Mouse (Mus musculus) midbrain, postnatal 0 days (tissue): ENCODE results near the gene Slc4a5. TPM values are rescaled to one million over a fixed set of nuclear protein-coding genes. Genes with fewer than 3 reads are reported as not detected.
A peak's percentile ranks its signal among the peaks of the same experiment; 100 is the strongest.

Experiments
- ATAC-seq: fragments of 200-750 bp; cut with Nextera tagmentation; 2 replicates; pipeline ENCODE4 v1.8.0; 2017; ENCODE audit warnings: moderate number of reproducible peaks, mild to moderate bottlenecking, moderate TSS enrichment, moderate library complexity; ENCODE audit not compliant: low FRiP score
- DNase-seq: peaks from one replicate; pipeline ENCODE4 v3.0.0-alpha.2; 2015; ENCODE audit warnings: low spot score
- H3K27ac ChIP-seq: fragments of 300-500 bp; sonication (generic); 2 replicates; pipeline ENCODE4 v1.5.1; 2014; ENCODE audit warnings: low read depth, mild to moderate bottlenecking, low read length, mixed read lengths
- H3K27me3 ChIP-seq: fragments of 300-500 bp; sonication (generic); 2 replicates; pipeline ENCODE4 v1.6.1; 2014; ENCODE audit warnings: low read length, control low read depth, mixed read lengths; ENCODE audit not compliant: insufficient read depth
- H3K36me3 ChIP-seq: fragments of 300-500 bp; sonication (generic); 2 replicates; pipeline ENCODE4 v1.6.1; 2014; ENCODE audit warnings: low read length, control low read depth, mixed read lengths; ENCODE audit not compliant: insufficient read depth
- H3K4me1 ChIP-seq: fragments of 300-500 bp; sonication (generic); 2 replicates; pipeline ENCODE4 v1.6.1; 2014; ENCODE audit warnings: mild to moderate bottlenecking, control low read depth, antibody characterized with exemption, low read length, mixed read lengths; ENCODE audit not compliant: insufficient read depth
- H3K4me2 ChIP-seq: fragments of 300-500 bp; sonication (generic); 2 replicates; pipeline ENCODE4 v1.6.1; 2014; ENCODE audit warnings: low read depth, mild to moderate bottlenecking, low read length, mixed read lengths; ENCODE audit not compliant: poor library complexity, severe bottlenecking
- H3K4me3 ChIP-seq: fragments of 300-500 bp; sonication (generic); 2 replicates; pipeline ENCODE4 v1.5.1; 2014; ENCODE audit warnings: low read depth, mild to moderate bottlenecking, low read length, moderate library complexity
- H3K9ac ChIP-seq: fragments of 300-500 bp; sonication (generic); replicated peaks from 2 replicates; pipeline ENCODE4 v1.6.1; 2014; ENCODE audit warnings: mild to moderate bottlenecking, low read length, moderate library complexity, mixed read lengths; ENCODE audit not compliant: poor library complexity, severe bottlenecking
- H3K9me3 ChIP-seq: fragments of 300-500 bp; sonication (generic); 2 replicates; pipeline ENCODE4 v1.6.1; 2016; ENCODE audit warnings: low read length, control low read depth
- CTCF ChIP-seq: IDR thresholded peaks from 2 replicates; pipeline ENCODE4 v1.5.1; 2016; ENCODE audit warnings: antibody characterized with exemption, mild to moderate bottlenecking
- WGBS: fragments of 180-500 bp; shearing (Covaris S2); extraction: QIAGEN DNeasy Blood & Tissue Kit; methylation state at CpG from one replicate; pipeline ENCODE4 v1.1.7; 2014; 5-methylcytosine and 5-hydroxymethylcytosine counted together
- polyA plus RNA-seq: library from polyadenylated mRNA; unstranded; fragments of >200 nt; fragmentation: Nextera tagmentation; extraction: Ambion mirVana; gene quantifications from 2 replicates; pipeline ENCODE4 v1.2.1, GENCODE M21; 2015
- total RNA-seq: library from RNA; depleted of rRNA; stranded (reverse); fragments of >200 nt; gene quantifications from 2 replicates; pipeline ENCODE4 v1.2.3, GENCODE M21; 2014

Slc4a5 gene
- total and polyA plus RNA-seq, 2 experiments from 2014 or later = 0.25 to 3.3 TPM

DNA sequence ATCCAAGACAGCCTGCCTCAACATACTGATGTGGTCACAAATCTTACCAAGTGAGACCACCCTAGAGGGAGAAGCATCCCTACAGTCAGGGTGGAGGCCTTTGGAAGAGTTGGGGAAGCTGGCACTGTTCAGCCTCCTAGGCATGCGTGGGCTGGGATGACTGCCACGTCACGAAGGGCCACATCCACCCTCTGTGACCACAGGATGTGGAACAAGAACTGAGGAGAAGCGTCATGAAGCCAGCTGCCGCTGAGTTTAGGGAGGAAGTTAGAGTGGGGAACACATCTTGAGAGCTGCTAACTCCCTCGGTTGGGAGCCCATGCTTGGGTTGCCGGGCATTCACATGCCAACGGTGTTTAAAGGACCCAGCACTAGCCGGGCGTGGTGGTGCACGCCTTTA is 54.1 kb downstream of the Slc4a5 start:
- no peaks in the 10 kb centered on the region for H3K9me3 ChIP-seq
- H3K27ac ChIP-seq = no peak overlapping the region
- H3K4me2 ChIP-seq = no peak overlapping the region
- no peak overlapping the region for H3K9ac ChIP-seq
- TF ChIP-seq CTCF = no peak
- no peak overlapping the region for H3K4me3 ChIP-seq
- H3K4me1 ChIP-seq = no peaks in the 10 kb centered on the region
- ATAC-seq = no peak
- no peak for DNase-seq
- H3K27me3 ChIP-seq = no peaks in the 10 kb centered on the region
- H3K36me3 ChIP-seq = no peaks in the 10 kb centered on the region
- WGBS = 92% methylated on average over 11 of the region's 11 CpGs

DNA sequence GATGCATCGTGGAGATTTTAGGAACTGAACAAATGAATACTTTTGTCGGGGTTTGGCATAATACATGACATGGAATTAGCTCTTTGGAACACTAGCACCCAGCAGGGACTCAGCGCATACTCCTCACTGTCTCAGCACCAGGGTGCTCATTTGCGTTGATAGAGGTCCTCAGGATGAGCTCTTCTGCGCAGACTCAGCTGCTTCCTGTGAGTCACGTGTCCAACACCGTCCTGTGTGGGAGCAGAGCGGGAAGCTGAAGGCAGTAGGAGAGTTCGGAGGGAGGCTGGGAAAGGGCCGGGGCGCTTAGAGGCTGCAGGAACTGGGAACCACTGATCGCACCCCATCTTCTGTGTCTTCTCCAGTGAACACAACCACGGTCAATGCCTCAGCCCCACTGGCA is 57.5 kb downstream of the Slc4a5 start:
- no peak for ATAC-seq
- 73% methylated on average over 13 of the region's 13 CpGs for WGBS
- H3K27me3 ChIP-seq = no peaks in the 10 kb centered on the region

DNA sequence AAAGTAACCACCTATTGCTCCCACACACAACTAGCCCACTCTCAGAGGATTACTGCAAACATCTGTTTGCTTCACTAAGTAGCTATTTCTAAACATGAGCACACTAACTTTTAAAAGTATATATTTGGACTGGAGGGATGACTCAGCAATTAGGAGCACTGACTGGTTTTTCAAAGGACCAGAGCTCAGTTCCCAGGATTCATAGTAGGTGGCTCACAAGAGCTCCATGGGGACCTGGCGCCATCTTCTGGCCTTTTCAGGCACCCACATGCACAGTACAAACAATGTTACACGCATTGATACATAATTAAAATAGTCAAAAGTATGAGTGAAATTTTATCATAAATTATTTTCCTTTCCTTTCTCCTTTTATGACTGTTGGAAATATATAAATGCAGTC is 59.3 kb downstream of the Slc4a5 start:
- Histone ChIP-seq H3K36me3 (no peaks in the 10 kb centered on the region), H3K4me3 (no peak overlapping the region), H3K9ac (no peak overlapping the region), H3K27ac (no peak overlapping the region), H3K27me3 (no peaks in the 10 kb centered on the region), H3K9me3 (no peaks in the 10 kb centered on the region), H3K4me1 (no peaks in the 10 kb centered on the region), H3K4me2 (no peak overlapping the region)
- DNase-seq (no peak), ATAC-seq (no peak)
- 23% methylated on average over 2 of the region's 2 CpGs for WGBS
- TF ChIP-seq CTCF = peak; percentile 60

More for the DNA sequence above, 57.5 kb downstream of the Slc4a5 start:
- Histone ChIP-seq H3K36me3 (no peaks in the 10 kb centered on the region), H3K4me3 (no peak overlapping the region), H3K27ac (no peak overlapping the region), H3K4me1 (no peaks in the 10 kb centered on the region), H3K9ac (no peak overlapping the region), H3K9me3 (no peaks in the 10 kb centered on the region), H3K4me2 (no peak overlapping the region)
- TF ChIP-seq CTCF = no peak
- no peak for DNase-seq

DNA sequence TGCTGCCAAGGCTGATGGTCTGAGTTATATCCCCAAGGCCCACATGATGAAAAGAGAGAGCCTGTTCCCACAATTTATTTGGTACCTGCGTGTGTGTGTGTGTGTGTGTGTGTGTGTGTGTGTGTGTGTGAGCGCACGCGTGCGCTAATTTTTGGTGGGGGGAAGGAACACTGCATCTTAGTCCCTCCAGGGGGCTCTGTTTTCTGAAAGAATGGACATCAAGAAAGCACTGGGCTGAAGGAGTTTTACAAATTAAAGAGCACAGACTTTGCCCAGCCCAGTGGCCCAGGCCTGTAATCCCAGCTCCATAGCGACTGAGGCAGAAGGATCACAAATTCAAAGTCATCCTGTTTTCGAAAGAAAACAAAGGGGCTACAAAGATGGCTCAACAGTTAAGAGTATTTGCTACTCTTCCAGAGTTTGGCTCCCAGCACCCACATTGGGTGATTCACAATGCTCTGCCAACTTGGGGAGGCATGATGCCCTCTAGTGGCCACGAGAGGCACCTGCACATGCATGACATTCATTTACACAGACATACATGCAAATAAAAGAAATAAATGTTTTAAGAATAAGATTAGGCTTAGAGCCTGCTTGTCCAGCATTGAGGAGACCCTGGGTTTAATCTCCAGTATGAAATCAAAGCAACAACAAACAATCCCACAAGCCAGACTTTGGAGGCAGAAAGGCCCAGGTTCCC is 60.8 kb downstream of the Slc4a5 start:
- DNase-seq (no peak), ATAC-seq (no peak)
- no peaks in the 10 kb centered on the region for H3K36me3 ChIP-seq
- no peak overlapping the region for H3K27ac ChIP-seq
- WGBS = 80% methylated on average over 8 of the region's 8 CpGs
- H3K27me3 ChIP-seq = no peaks in the 10 kb centered on the region
- no peak overlapping the region for H3K9ac ChIP-seq
- no peaks in the 10 kb centered on the region for H3K4me1 ChIP-seq
- no peak overlapping the region for H3K4me2 ChIP-seq
- TF ChIP-seq CTCF = peak; percentile 54
- H3K4me3 ChIP-seq = no peak overlapping the region
- H3K9me3 ChIP-seq = no peaks in the 10 kb centered on the region

DNA sequence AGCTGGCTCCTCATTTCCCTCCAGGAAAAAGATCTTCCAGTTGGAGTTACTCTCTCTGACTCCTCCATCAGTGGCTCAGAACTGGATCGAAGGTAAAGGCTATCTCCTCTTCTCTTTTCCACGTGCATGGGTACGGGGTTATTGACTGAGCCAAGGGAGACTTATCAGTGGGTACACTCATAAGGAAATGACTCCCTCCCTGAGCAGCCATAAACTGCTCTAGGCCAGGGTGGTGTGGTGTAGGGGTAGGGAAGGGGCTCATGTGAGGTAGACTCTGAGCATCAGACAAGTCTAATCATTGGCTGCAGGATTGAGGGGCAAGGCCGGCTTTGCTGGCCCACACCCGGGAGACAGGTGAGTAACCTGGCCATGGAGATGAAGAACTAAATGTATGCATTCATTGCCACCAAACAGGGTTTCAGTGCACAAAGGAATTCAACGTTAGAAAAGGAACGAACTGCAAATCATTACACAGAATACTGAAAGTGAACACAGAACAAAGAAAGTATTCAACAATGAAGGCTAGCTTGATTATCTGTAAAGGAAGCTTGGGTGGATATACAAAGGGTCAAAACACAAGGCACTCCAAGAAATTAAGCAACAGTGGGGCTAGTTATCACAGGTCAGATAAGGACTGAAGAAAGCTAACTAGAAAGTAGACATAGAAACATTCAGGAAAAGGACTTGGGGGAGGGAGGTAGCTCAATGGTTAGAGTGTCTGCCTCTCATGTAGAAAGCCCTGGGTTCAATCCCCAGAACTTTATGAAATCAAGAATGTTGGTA is 81.0 kb downstream of the Slc4a5 start:
- Histone ChIP-seq H3K4me1 (no peaks in the 10 kb centered on the region), H3K4me3 (no peak overlapping the region), H3K9me3 (no peaks in the 10 kb centered on the region), H3K9ac (no peak overlapping the region), H3K36me3 (peaks cover 10% of the 10 kb centered on the region; the same call in 1 of the 2 replicates), H3K27me3 (no peaks in the 10 kb centered on the region), H3K4me2 (no peak overlapping the region), H3K27ac (no peak overlapping the region)
- no peak for DNase-seq
- ATAC-seq = no peak
- no peak for TF ChIP-seq CTCF
- WGBS = 80% methylated on average over 7 of the region's 7 CpGs

DNA sequence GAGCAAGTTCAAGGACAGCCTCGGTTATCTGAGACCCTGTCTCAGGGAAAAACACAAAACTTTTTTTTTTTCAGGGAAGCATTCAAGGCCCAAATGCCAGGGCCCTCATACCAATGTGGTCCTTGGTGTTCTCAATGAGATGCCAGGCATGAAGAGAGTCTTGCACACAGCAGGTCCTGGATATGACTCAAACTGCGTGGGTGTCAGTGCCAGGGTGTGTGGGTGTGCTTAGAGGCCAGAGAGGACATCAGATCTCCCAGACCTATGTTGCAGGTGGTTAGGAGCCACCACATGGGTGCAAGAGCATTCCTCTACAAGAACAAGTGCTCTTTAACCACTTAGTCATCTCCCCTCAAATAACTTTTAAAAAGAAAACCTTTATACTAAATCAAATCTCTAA is 81.7 kb downstream of the Slc4a5 start:
- Histone ChIP-seq H3K27me3 (no peaks in the 10 kb centered on the region), H3K9ac (no peak overlapping the region), H3K27ac (no peak overlapping the region), H3K4me2 (no peak overlapping the region), H3K4me1 (no peaks in the 10 kb centered on the region), H3K4me3 (no peak overlapping the region), H3K36me3 (peaks cover 15% of the 10 kb centered on the region; the same call in 1 of the 2 replicates), H3K9me3 (no peaks in the 10 kb centered on the region)
- no peak for DNase-seq
- 86% methylated on average over 2 of the region's 2 CpGs for WGBS
- ATAC-seq = no peak
- no peak for TF ChIP-seq CTCF
